Mouse (Mus musculus) hematopoietic stem cell, adult 5-6 weeks (primary cell): Measurements from ENCODE around the gene Notch1. TPM values are rescaled to one million over a fixed set of nuclear protein-coding genes. Genes with fewer than 3 reads are reported as not detected.

Experiments
- ATAC-seq, 2 experiments: fragments of 125-278 bp in 1 of 2; replicated peaks in 1 of 2; 2 replicates each; pipeline ENCODE4 v1.8.0; 2016 to 2017; ENCODE audit warnings: inconsistent platforms in 2 of 2, mild to moderate bottlenecking in 2 of 2, moderate number of reproducible peaks in 2 of 2, low read depth in 1 of 2, moderate TSS enrichment in 1 of 2; ENCODE audit not compliant: low FRiP score in 2 of 2, poor library complexity in 2 of 2, severe bottlenecking in 2 of 2, insufficient read depth in 1 of 2, low TSS enrichment in 1 of 2
- total RNA-seq: library from RNA; stranded (forward); fragments of 172-1452, 232-1000 nt; gene quantifications from 2 replicates; pipeline ENCODE4 v1.2.3, GENCODE M21; 2017

The Notch1 gene
- total RNA-seq, 1 experiment from 2014 or later, result 21.6 TPM

- ATAC-seq, result no peak
Observed at GRCm38 (mm10) chr2:26488535-26489135, 27.8 kb downstream of the Notch1 start.

- no peak for ATAC-seq
Observed at GRCm38 (mm10) chr2:26487322-26488021, 29.0 kb downstream of the Notch1 start.

- no peak for ATAC-seq
Observed at GRCm38 (mm10) chr2:26486835-26487321, 29.6 kb downstream of the Notch1 start.

- no peak for ATAC-seq
Observed at GRCm38 (mm10) chr2:26486264-26486810, 30.1 kb downstream of the Notch1 start.

GRCm38 (mm10) chr2:26485710-26486109, 30.8 kb downstream of the Notch1 start:
- ATAC-seq, result no peak

- ATAC-seq, result no peak
Observed at GRCm38 (mm10) chr2:26485278-26485677, 31.2 kb downstream of the Notch1 start.

- ATAC-seq, result no peak
Observed at GRCm38 (mm10) chr2:26484169-26484568, 32.3 kb downstream of the Notch1 start.

- peak; percentile 88 to 90 for ATAC-seq
Observed at GRCm38 (mm10) chr2:26483230-26483869, 33.1 kb downstream of the Notch1 start.

- no peak for ATAC-seq
Observed at GRCm38 (mm10) chr2:26482824-26483223, 33.6 kb downstream of the Notch1 start.

- ATAC-seq, result no peak
Observed at GRCm38 (mm10) chr2:26481724-26482495, 34.6 kb downstream of the Notch1 start.

- ATAC-seq, result no peak
Observed at GRCm38 (mm10) chr2:26480911-26481310, 35.6 kb downstream of the Notch1 start.

GRCm38 (mm10) chr2:26478685-26479205, 37.7 kb downstream of the Notch1 start:
- ATAC-seq, result no peak

- ATAC-seq, result no peak
Observed at GRCm38 (mm10) chr2:26477911-26478310, 38.6 kb downstream of the Notch1 start.

- ATAC-seq, result peak in 1 of 2 experiments; percentile 30; a peak in 1 of 4 replicates
Observed at GRCm38 (mm10) chr2:26475505-26476430, 40.7 kb downstream of the Notch1 start.

- ATAC-seq, result peak; percentile 18 to 49; a peak in 2 of 4 replicates
Observed at GRCm38 (mm10) chr2:26474789-26475504, 41.5 kb downstream of the Notch1 start.
